Mouse (Mus musculus) intestine, postnatal 0 days (tissue): Measurements from ENCODE around the gene 4930474N05Rik. TPM values are rescaled to one million over a fixed set of nuclear protein-coding genes. Genes with fewer than 3 reads are reported as not detected.

Source experiments
- ATAC-seq: fragments of 200-750 bp; cut with Nextera tagmentation; 2 replicates; pipeline ENCODE4 v1.8.0; 2017; ENCODE audit warnings: mild to moderate bottlenecking, moderate TSS enrichment, moderate library complexity
- H3K27ac ChIP-seq: fragments of 300-500 bp; sonication (generic); 2 replicates; pipeline ENCODE4 v1.5.1; 2014; ENCODE audit warnings: mild to moderate bottlenecking, low read depth, low read length, moderate library complexity
- H3K27me3 ChIP-seq: fragments of 300-500 bp; sonication (generic); replicated peaks from 2 replicates; pipeline ENCODE4 v1.6.1; 2014; ENCODE audit warnings: low read length, mixed read lengths; ENCODE audit not compliant: control insufficient read depth, insufficient read depth
- H3K36me3 ChIP-seq: fragments of 300-500 bp; sonication (generic); 2 replicates; pipeline ENCODE4 v1.6.1; 2014; ENCODE audit warnings: mild to moderate bottlenecking, moderate library complexity; ENCODE audit not compliant: control insufficient read depth, insufficient read depth
- H3K4me1 ChIP-seq: fragments of 300-500 bp; sonication (generic); replicated peaks from 2 replicates; pipeline ENCODE4 v1.6.1; 2014; ENCODE audit warnings: antibody characterized with exemption, low read length, mixed read lengths; ENCODE audit not compliant: control insufficient read depth, insufficient read depth
- H3K4me2 ChIP-seq: fragments of 300-500 bp; sonication (generic); replicated peaks from 2 replicates; pipeline ENCODE4 v1.6.1; 2014; ENCODE audit warnings: low read depth, mild to moderate bottlenecking, moderate library complexity
- H3K4me3 ChIP-seq: fragments of 300-500 bp; sonication (generic); 2 replicates; pipeline ENCODE4 v1.5.1; 2014; ENCODE audit warnings: low read depth, low read length
- H3K9ac ChIP-seq: fragments of 300-500 bp; sonication (generic); 2 replicates; pipeline ENCODE4 v1.6.1; 2014; ENCODE audit warnings: mild to moderate bottlenecking, low read depth, low read length
- H3K9me3 ChIP-seq: fragments of 300-500 bp; sonication (generic); 2 replicates; pipeline ENCODE4 v1.6.1; 2016; ENCODE audit warnings: mixed run types; ENCODE audit not compliant: control insufficient read depth
- CTCF ChIP-seq: sonication (generic); IDR thresholded peaks from 2 replicates; pipeline ENCODE4 v1.5.1; 2016; ENCODE audit warnings: low read depth, mild to moderate bottlenecking, control low read depth, antibody characterized with exemption, moderate library complexity
- WGBS: fragments of 180-500 bp; shearing (Covaris S2); extraction: QIAGEN DNeasy Blood & Tissue Kit; methylation state at CpG from one replicate; pipeline ENCODE4 v1.1.7; 2014; 5-methylcytosine and 5-hydroxymethylcytosine counted together
- polyA plus RNA-seq: library from polyadenylated mRNA; unstranded; fragments of >200 nt; fragmentation: Nextera tagmentation; extraction: Ambion mirVana; gene quantifications from 2 replicates; pipeline ENCODE4 v1.2.1, GENCODE M21; 2015

The 4930474N05Rik gene
- polyA plus RNA-seq = not detected in 2 replicates

GRCm38 (mm10) chr14:36094617-36095016 lies at the start of gene 4930474N05Rik:
4930474N05Rik (plus strand) TSS chr14:36094917.
- Histone ChIP-seq H3K4me1 (no peaks in the 10 kb centered on the region), H3K9me3 (no peaks in the 10 kb centered on the region), H3K4me3 (no peak within 1 kb of the TSS), H3K4me2 (no peak within 1 kb of the TSS), H3K36me3 (no peaks in the 10 kb centered on the region), H3K27ac (no peak within 1 kb of the TSS), H3K9ac (no peak within 1 kb of the TSS), H3K27me3 (no peaks in the 10 kb centered on the region)
- ATAC-seq = no peak
- TF ChIP-seq CTCF = no peak

DNA sequence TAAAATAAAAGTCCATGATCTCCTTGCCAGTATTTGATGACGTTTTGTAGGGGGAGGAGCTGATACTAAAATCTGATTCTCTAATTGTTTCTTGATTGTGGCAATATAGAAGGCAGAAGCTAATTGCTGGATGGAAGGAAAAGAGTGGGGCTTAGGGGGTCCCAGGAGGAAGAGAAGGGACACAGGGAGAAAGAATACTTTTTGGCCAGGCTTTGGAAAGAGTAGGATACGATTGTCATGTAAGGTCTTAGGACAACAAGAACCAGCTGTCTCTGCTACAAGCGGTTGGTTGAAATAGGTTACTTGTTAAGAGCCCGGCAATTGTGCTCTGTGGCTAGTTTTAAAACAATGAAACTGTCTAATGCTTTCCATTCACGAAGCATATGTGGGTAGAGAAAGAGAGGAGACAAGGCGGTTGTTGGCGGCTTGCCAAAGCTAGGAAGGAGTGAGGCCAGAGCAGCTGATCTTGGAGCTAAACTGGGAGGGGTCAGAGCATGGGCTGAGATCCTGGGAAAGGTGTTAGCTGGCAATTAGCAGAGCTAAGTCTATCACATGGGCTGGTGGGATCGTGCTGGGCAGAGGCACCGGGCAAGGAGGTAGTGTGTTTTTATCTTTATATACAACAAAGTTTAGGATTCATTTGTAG lies 45.8 kb upstream of the 4930474N05Rik start:
- Histone ChIP-seq H3K27me3 (no peaks in the 10 kb centered on the region), H3K4me2 (no peak overlapping the region), H3K4me1 (no peaks in the 10 kb centered on the region), H3K27ac (no peak overlapping the region), H3K9me3 (no peaks in the 10 kb centered on the region), H3K9ac (no peak overlapping the region), H3K4me3 (no peak overlapping the region), H3K36me3 (no peaks in the 10 kb centered on the region)
- TF ChIP-seq CTCF = no peak
- no peak for ATAC-seq
- 30% methylated on average over 9 of the region's 9 CpGs for WGBS

DNA sequence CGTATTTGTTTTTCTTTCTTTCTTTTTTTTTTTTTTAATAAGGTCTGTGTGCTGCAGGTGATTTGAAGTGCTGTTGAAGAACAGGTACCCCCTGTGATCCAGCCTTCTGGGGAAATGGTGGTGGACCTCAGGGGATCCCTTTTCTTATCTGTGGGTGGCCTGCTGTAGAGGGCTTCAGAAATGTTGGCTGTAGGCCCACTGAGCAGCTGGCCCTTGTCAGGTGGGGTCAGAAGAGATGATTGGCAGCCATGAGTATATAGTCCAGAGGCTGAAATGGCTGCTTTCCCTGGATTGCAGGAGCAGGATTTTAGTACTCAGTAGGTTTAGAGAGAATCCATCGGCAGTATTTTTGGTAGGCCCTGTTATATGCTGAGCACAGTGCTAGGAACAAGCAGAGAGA lies 41.4 kb upstream of the 4930474N05Rik start:
- no peak for TF ChIP-seq CTCF
- 89% methylated on average over 2 of the region's 2 CpGs for WGBS
- no peaks in the 10 kb centered on the region for H3K4me1 ChIP-seq
- no peak overlapping the region for H3K9ac ChIP-seq
- no peak for ATAC-seq
- no peak overlapping the region for H3K27ac ChIP-seq
- H3K4me3 ChIP-seq = no peak overlapping the region
- H3K9me3 ChIP-seq = no peaks in the 10 kb centered on the region
- H3K36me3 ChIP-seq = no peaks in the 10 kb centered on the region
- no peaks in the 10 kb centered on the region for H3K27me3 ChIP-seq
- no peak overlapping the region for H3K4me2 ChIP-seq

DNA sequence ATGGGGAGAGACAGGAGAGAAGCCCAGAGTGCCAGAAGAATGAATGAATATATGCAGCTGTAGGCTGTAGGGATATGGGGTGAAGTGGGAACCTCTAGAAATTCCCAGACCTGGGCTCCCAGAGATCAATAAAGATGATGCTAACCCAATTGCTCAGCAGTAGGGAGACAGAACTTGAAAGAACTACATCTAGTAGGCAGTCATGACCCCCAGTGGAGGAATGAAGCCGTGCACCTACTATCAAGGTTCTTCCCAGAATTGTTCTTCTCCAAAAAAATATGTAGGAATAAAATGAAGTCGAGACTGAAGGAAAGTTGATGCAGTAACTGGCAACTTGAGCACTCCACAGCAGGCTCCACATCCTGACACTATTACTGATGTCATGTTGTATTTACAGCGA lies 3.8 kb downstream of the 4930474N05Rik start:
- H3K9ac ChIP-seq = no peak overlapping the region
- H3K36me3 ChIP-seq = no peaks in the 10 kb centered on the region
- H3K4me3 ChIP-seq = no peak overlapping the region
- H3K4me2 ChIP-seq = no peak overlapping the region
- H3K27me3 ChIP-seq = no peaks in the 10 kb centered on the region
- no peaks in the 10 kb centered on the region for H3K9me3 ChIP-seq
- ATAC-seq = no peak
- no peak overlapping the region for H3K27ac ChIP-seq
- WGBS = 75% methylated on average over 3 of the region's 3 CpGs
- TF ChIP-seq CTCF = no peak
- H3K4me1 ChIP-seq = no peaks in the 10 kb centered on the region

- 58% methylated on average over 1 of the region's 1 CpGs for WGBS
- Histone ChIP-seq H3K27ac (no peak overlapping the region), H3K4me3 (no peak overlapping the region), H3K4me2 (no peak overlapping the region), H3K9ac (no peak overlapping the region), H3K9me3 (no peaks in the 10 kb centered on the region), H3K27me3 (no peaks in the 10 kb centered on the region), H3K4me1 (no peaks in the 10 kb centered on the region), H3K36me3 (no peaks in the 10 kb centered on the region)
- TF ChIP-seq CTCF = no peak
- ATAC-seq = no peak
Measured at GRCm38 (mm10) chr14:36099647-36100046, 4.9 kb downstream of the 4930474N05Rik start.

DNA sequence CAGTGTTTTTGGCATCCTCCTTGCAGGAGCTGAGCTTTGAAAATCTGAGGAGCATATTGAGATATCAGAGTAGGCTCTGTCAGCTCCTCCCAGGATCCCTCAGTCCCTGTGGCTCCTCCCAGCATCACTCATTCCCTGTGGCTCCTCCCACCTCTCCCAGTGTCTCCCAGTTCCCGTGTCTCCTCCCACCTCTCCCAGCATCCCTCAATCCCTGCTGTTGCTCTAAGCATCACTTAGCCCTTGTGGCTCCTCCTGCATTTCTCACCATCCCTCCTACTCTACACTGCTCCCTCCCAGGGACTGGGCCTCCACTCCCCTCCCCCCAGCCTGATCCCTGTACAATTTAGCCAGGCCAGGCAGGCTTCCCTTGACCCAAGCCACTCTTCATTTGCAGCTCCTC lies 6.0 kb downstream of the 4930474N05Rik start:
- ATAC-seq = no peak
- no peaks in the 10 kb centered on the region for H3K9me3 ChIP-seq
- H3K27ac ChIP-seq = no peak overlapping the region
- WGBS = 29% methylated on average over 1 of the region's 1 CpGs
- no peaks in the 10 kb centered on the region for H3K36me3 ChIP-seq
- H3K9ac ChIP-seq = no peak overlapping the region
- no peak overlapping the region for H3K4me3 ChIP-seq
- no peaks in the 10 kb centered on the region for H3K4me1 ChIP-seq
- TF ChIP-seq CTCF = no peak
- no peaks in the 10 kb centered on the region for H3K27me3 ChIP-seq
- no peak overlapping the region for H3K4me2 ChIP-seq

DNA sequence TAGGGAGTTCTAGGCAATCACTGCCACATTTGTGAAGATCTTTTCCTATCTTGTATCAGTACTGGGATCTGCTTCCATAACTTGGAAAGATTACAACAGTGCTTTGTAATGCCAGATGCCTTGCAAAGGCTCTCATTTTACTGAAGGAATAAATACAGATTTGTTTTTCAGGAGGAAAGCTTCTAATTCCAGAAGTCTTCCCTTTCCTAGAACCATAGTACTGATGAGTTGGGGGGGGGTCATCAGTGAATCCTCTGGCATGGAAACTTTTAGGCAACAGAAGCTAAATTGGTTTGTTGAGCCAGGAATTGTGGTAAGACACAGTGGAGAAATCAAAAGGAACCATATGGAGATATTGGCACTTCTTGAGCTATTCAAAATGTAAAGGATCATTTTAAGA lies 19.8 kb downstream of the 4930474N05Rik start:
- H3K4me2 ChIP-seq = no peak overlapping the region
- H3K4me3 ChIP-seq = no peak overlapping the region
- H3K27ac ChIP-seq = no peak overlapping the region
- TF ChIP-seq CTCF = no peak
- H3K36me3 ChIP-seq = no peaks in the 10 kb centered on the region
- no peak for ATAC-seq
- no peaks in the 10 kb centered on the region for H3K27me3 ChIP-seq
- no peaks in the 10 kb centered on the region for H3K9me3 ChIP-seq
- no peaks in the 10 kb centered on the region for H3K4me1 ChIP-seq
- no peak overlapping the region for H3K9ac ChIP-seq
